Mouse (Mus musculus): ENCODE results near the gene Anp32a.

- TF ChIP-seq CTCF (IDR thresholded peaks at IDR 0.05; ENCODE audit: control insufficient read depth, insufficient read depth, insufficient read length): no peak
- TF ChIP-seq USF1 (IDR thresholded peaks at IDR 0.05; ENCODE audit: low read depth): no peak
- no peak for TF ChIP-seq MYOG (IDR thresholded peaks at IDR 0.05; ENCODE audit: control insufficient read depth, extremely low read depth, insufficient read length)
- TF ChIP-seq MAX (IDR thresholded peaks at IDR 0.05): no peak
- TF ChIP-seq MYOD1 (IDR thresholded peaks at IDR 0.05; ENCODE audit: control insufficient read depth, insufficient read length, low read depth): no peak
- TF ChIP-seq CEBPB (IDR thresholded peaks at IDR 0.05; ENCODE audit: low read depth): no peak
Measured at GRCm38 (mm10) chr9:62370186-62370585, 29.1 kb downstream of the Anp32a start.

Measured in C2C12 (cell line).